Mouse (Mus musculus) brain, embryonic 14.5 days (tissue): ENCODE data around the gene Ppox. TPM values are rescaled to one million over a fixed set of nuclear protein-coding genes. Genes with fewer than 3 reads are reported as not detected.
"Not testable (repeated sequence)": the region's sequence is repeated elsewhere in the genome, so short reads cannot be mapped to it uniquely, and the experiment has no call there.

Experiments used
- DNase-seq: peaks from one replicate; pipeline ENCODE4 v3.0.0-alpha.2; 2011; ENCODE audit warnings: low read depth
- CTCF ChIP-seq: fragments of 200-500 bp; IDR thresholded peaks from 2 replicates; pipeline ENCODE4 v1.5.1; 2012; ENCODE audit warnings: inconsistent platforms, mild to moderate bottlenecking, moderate library complexity, borderline replicate concordance; ENCODE audit not compliant: insufficient read depth, insufficient read length; ENCODE audit errors: extremely low read depth
- POLR2A ChIP-seq: fragments of 200-500 bp; IDR thresholded peaks from 2 replicates; pipeline ENCODE4 v1.6.1; 2012; ENCODE audit warnings: mild to moderate bottlenecking, inconsistent platforms, borderline replicate concordance; ENCODE audit not compliant: poor library complexity, insufficient read depth, insufficient read length, severe bottlenecking; ENCODE audit errors: extremely low read depth
- polyA plus RNA-seq: library from polyadenylated mRNA; depleted of rRNA; stranded (reverse); fragments of >200 nt; gene quantifications from 2 replicates; pipeline ENCODE4 v1.2.3, GENCODE M21; 2012; rRNA removed

Ppox gene
- polyA plus RNA-seq, result 70.7 and 111 TPM in 2 replicates

DNA sequence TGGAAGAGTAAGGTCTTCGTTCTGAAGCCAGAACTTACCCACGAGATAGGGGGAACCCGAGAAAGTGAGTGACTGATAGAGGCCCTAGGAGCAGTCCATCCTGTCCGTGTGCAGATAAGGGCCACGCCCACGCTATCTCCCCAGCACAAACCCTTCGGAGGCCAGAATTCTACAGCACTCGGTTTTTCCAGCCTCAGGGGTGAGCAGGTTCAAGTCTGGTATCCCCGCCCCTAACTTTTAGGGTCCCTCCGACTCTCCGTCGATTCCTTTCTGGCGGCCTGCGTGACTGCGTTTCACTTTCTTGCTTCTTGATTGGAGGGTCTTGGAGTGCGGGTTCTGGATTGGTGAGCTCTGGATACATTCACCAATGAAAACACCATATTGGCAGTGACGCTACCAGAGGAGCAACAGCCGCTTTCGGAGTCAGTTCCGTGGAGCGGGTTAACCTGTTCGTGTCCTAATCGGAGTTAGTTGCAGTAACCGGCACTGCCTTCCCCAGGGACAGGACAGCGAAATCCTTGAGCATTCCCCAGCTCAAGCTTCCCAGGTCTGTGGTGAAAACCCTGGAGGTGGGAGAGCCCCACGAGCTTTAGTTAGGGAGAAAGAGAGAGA is at the start of gene Ppox:
Gene Ppox (minus strand): TSS at position 271 of the 612 bp plus-strand sequence.
- TF ChIP-seq POLR2A, result no peak
- TF ChIP-seq CTCF, result no peak
- peak; percentile 99 for DNase-seq

DNA sequence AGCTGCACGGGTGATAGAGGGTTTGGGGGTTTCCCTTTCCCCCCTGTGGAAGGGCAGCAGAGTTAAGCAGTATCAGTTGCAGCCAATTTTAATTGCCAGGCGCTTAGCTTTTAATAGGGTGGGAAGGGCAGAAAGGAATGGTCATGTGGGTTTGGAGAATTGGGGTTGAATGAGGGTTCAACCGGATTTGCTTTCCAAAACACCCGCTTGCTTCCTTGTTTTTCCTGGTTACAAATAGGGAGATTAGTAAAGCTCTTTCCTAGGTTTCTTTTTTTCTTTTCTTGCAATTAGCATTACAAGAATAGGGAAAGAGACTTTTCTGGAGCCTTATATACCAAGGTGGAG is 49.2 kb upstream of the Ppox start:
- TF ChIP-seq CTCF (no peak), POLR2A (no peak)
- peak; percentile 69 for DNase-seq

DNA sequence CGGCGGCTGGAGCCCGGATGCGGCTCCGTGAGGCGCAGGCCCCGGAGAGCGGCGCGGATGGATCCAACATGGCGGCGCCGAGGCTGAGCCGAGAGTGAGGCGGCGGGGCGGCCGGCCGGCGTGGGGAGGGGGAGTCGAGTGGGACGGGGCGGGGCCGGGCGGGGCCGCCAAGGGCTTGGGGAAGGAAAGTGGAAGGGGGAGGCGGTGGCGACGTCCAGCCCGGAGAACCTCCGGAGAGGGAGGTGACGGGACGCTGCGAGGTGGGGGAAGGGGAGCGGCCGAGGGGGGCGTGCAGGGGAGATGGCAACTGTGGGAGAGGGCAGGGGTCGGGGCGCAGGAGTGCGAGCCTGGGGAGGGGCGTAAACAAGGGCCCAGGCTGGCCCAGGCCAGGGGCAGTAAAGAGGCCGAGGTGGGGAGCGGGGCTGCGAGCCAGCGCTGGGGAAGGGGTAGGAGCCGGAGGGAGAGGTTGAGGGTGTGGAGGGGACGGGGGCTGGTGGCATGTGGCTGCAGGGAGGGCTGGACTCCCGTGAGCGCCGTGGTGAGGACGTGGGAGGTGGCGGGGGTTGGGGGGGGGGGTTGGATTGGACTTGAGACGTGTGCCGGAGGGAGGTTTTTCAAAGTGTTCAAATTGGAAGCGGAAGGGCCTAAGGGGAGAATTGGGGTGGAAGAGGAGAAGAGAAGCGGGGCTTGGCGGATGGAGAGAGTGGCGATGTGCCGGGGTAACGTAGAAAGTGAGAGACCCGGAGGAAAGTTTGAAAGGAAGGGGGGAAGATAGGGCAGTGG is 48.6 kb upstream of the Ppox start:
- peak; percentile 69 for DNase-seq
- no peak for TF ChIP-seq CTCF
- TF ChIP-seq POLR2A, result no peak

DNA sequence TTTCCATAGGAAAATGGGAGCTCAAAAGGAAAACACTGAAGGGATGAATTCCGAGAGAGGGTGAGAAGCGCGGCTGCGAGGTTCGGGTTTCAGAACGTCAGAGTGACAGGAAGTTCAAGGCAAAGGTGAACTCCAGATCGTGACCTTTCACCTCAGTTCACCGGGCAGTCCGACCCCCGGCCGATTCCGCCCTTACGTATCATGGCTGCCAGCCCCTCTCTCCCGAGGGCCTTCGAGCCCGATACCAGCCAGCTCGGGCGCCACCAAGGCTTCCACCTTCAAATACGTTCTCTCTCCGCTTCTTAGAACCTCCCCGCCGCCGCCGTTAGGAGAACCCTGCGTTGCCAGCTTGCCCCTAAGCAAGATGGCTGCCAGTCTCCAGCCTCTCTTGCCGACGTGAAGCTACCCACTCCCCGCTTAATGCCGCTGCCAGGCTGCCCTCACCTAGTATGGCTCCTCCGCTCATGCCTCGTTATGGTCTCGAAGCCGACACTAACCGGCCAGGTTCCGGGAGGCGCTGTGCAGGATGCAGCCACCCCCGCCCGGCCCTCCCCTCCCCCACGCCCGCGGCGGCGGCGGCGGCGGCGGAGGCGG is 48.0 kb upstream of the Ppox start, which contains the start of gene Dedd:
Gene Dedd (plus strand): TSS at position 307 of the 594 bp plus-strand sequence.
- peak; percentile 21; the same call in 1 of the 2 replicates for TF ChIP-seq POLR2A
- no peak for TF ChIP-seq CTCF
- peak; percentile 99 for DNase-seq

DNA sequence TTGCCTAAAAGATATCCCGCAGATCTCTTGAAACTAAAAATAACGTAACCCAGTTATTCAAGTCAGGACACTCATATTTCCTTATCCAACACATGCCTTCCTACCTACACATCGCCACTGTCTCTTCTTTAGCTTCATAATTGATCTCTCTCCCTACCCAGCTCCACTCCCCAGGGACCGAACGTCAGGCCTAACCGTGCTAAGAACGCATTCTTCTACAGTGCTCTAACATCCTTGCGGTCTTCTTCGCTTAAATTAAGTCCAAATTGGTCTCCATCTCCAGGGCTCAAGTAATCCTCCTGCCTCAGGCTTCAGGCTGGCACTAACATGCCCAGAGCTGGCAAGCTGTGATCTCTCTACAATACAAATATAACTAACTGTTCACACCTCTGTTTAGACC is 47.3 kb upstream of the Ppox start:
- TF ChIP-seq CTCF, result no peak
- no peak for TF ChIP-seq POLR2A

DNA sequence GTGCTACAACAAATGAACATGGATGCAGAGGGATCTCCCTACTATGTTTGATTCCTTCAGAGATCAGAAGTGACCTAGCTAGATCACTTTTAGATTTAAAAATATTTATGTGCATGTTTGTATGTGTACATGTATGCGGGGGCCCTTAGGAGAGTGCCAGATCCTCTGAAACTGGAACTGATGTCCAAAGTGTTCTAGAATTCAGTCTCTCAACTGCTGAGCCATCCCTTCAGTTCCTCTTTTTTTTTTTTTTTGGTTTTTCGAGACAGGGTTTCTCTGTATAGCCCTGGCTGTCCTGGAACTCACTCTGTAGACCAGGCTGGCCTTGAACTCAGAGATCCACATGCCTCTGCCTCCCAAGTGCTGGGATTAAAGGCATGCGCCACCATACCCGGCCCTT is 45.6 kb upstream of the Ppox start:
- not testable (repeated sequence) for DNase-seq

More for the DNA sequence above, 47.3 kb upstream of the Ppox start:
- DNase-seq, result no peak

DNA sequence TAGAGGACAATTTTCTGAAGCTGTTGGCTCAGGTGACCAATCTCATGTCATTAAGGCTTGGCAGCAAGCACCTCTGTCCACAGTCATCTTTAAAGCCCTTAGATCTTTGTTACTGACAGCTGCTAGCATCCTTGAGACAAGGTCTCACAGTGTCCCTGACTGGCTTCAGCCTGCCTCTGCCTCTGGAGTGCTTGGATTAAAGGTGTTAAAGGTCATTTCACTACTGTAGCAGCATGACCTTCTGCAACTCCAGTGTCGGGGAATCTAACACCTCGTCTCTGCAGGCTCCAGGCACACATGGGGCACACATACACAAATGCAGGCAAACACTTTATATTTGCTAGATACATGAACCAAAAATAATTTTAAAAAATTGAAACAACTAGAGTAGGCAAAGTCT is 44.6 kb upstream of the Ppox start:
- TF ChIP-seq POLR2A (no peak), CTCF (no peak)
- no peak for DNase-seq

DNA sequence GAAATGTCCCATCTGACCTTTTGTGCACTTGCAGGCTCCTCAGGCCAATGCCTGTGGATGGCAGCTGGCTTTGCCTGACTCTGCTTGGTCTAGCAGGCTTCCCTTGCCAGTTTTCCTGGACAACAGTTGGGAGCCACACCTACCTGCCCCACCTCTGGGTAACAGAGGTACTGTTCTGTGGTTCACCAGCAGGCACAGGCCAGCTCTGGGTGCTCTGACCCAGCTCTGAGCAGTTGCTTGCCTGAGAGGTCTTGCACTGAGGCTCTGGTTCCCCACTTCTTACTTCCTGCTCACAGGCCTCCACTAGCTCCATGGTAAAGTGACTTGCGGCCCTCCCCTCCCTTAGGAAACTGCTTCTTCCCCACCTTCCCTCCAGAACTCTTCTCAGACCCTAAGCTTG is 41.0 kb upstream of the Ppox start:
- DNase-seq, result no peak
- no peak for TF ChIP-seq CTCF
- TF ChIP-seq POLR2A, result no peak

DNA sequence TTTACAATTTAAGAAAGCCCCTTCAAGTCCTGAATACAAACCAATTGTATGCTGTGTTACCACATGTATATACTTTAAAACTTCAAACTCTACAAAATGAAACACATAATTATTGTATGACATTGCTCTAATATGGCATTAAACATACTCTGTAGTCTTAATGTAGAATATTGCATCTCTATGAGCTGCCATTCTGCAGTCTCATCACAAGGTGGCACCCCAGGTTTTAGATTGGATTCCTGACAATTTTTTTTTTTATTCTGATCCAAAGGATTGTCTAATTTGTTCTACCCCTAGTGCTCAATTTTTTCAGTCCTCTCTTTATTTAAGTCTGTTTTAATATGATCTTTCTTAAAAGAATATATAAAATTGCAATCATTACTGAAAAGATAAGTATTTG is 40.4 kb upstream of the Ppox start:
- TF ChIP-seq CTCF, result 0 out of 2 replicates have a peak, but pooled peaks have one; percentile 1
- no peak for TF ChIP-seq POLR2A
- peak; percentile 50 for DNase-seq

DNA sequence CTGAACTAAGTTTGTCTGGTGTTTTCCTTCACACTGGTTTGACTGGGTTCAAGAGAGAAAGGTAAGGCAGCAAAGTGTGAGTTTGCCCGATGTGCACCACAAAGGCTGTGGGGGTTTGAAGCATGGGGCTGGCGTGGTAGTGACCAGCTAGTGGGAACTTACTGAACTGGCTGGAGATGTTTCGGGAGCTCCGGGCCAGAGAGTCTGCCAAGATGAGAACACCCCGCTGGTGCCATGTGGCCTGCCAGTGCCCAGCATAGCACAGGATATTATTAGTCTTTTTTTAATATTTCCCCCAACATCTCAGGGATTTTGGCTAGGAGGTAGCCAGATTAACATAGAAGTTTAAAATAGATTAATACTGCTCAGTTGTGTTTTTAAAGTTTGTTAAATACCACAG is 39.2 kb upstream of the Ppox start:
- no peak for DNase-seq
- TF ChIP-seq POLR2A (no peak), CTCF (no peak)

DNA sequence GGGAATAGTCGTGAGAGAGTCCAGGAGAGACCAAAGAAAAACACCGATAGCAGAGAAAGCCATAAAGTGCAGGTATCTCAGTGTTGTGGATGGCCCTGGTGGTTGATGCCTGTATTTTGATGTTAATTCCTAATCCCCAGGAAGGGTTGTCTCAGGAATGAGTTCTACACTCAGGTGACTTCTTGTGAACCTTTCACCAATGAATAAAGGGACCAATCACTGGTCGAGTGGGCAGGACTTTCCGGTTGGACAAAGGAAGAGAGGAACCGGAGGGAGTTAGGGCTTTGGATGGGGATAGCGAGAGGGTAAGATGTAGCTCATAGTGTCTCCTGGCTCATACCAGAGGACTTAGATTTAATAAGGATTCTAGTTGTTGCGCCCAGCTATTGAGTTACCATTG is 38.8 kb upstream of the Ppox start:
- DNase-seq, result no peak
- TF ChIP-seq CTCF (no peak), POLR2A (no peak)

DNA sequence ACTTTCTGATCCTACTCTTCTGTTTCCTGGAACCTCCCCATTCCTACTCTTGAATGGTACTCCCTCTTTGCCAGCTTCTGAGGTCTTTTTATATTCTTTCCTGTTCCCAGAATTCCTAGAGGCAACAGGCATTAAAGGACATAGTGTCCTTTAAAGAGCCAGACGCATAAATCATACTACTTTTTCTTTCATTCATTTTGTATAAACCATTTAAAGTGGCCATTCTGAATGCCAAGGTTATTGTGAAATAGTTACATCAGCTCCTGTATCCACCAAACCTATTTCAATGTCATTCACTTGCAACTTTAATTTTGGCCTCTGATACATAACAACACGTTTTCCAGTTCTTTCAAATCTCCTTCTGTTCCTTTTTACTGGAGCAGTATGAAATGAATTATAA is 28.3 kb upstream of the Ppox start:
- no peak for DNase-seq
- no peak for TF ChIP-seq CTCF
- TF ChIP-seq POLR2A, result no peak

DNA sequence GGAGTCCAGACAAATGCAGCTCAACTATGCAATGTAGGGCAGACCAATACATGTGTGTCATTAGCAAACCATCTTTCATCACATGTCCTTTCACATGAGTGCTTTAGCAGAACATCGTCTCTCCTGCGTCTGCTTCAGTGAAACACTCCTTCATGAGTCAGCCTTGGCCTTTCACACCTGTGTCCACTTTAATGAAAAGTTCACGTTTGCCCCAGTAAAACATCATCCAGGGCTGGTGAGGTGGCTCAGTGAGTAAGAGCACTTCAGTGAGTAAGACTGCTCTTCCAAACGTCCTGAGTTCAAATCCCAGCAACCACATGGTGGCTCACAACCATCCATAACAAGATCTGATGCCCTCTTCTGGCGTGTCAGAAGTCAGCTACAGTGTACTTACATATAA is 25.2 kb upstream of the Ppox start:
- not testable (repeated sequence) for DNase-seq
